Mouse (Mus musculus) forebrain, embryonic 11.5 days (tissue): Measurements from ENCODE around the gene Mettl6. TPM values are rescaled to one million over a fixed set of nuclear protein-coding genes. Genes with fewer than 3 reads are reported as not detected.

Source experiments
- ATAC-seq: fragments of 200-750 bp; cut with Nextera tagmentation; replicated peaks from 2 replicates; pipeline ENCODE4 v1.8.0; 2017; ENCODE audit warnings: moderate TSS enrichment; ENCODE audit not compliant: low FRiP score
- DNase-seq: peaks from one replicate; pipeline ENCODE4 v3.0.0-alpha.2; 2017; ENCODE audit warnings: low spot score
- H3K27ac ChIP-seq: fragments of 300-500 bp; sonication (generic); 2 replicates; pipeline ENCODE4 v1.5.1; 2014; ENCODE audit warnings: low read depth, low read length
- H3K27me3 ChIP-seq: fragments of 300-500 bp; sonication (generic); 2 replicates; pipeline ENCODE4 v1.6.1; 2014; ENCODE audit warnings: mild to moderate bottlenecking, low read length, mixed read lengths; ENCODE audit not compliant: control insufficient read depth, insufficient read depth
- H3K36me3 ChIP-seq: fragments of 300-500 bp; sonication (generic); 2 replicates; pipeline ENCODE4 v1.6.1; 2014; ENCODE audit warnings: mild to moderate bottlenecking, low read length, moderate library complexity, mixed read lengths; ENCODE audit not compliant: control insufficient read depth, insufficient read depth
- H3K4me1 ChIP-seq: fragments of 300-500 bp; sonication (generic); replicated peaks from 2 replicates; pipeline ENCODE4 v1.6.1; 2014; ENCODE audit warnings: low read length, mixed read lengths; ENCODE audit not compliant: control insufficient read depth, insufficient read depth
- H3K4me2 ChIP-seq: fragments of 300-500 bp; sonication (generic); 2 replicates; pipeline ENCODE4 v1.6.1; 2014; ENCODE audit warnings: low read depth, mild to moderate bottlenecking, low read length, moderate library complexity, mixed read lengths; ENCODE audit not compliant: severe bottlenecking
- H3K4me3 ChIP-seq: fragments of 300-500 bp; sonication (generic); 2 replicates; pipeline ENCODE4 v1.5.1; 2014; ENCODE audit warnings: low read depth, low read length
- H3K9ac ChIP-seq: fragments of 300-500 bp; sonication (generic); 2 replicates; pipeline ENCODE4 v1.6.1; 2014; ENCODE audit warnings: low read length
- H3K9me3 ChIP-seq: fragments of 300-500 bp; sonication (generic); 2 replicates; pipeline ENCODE4 v1.6.1; 2016; ENCODE audit warnings: low read length, mixed read lengths; ENCODE audit not compliant: control insufficient read depth
- WGBS: fragments of 180-500 bp; shearing (Covaris S2); extraction: QIAGEN DNeasy Blood & Tissue Kit; methylation state at CpG from one replicate; pipeline ENCODE4 v1.1.7; 2014; 5-methylcytosine and 5-hydroxymethylcytosine counted together
- polyA plus RNA-seq: library from polyadenylated mRNA; unstranded; fragments of >200 nt; fragmentation: Nextera tagmentation; extraction: Ambion mirVana; gene quantifications from 2 replicates; pipeline ENCODE4 v1.2.1, GENCODE M21; 2014

Mettl6 gene
- 85.0 and 89.8 TPM in 2 replicates for polyA plus RNA-seq

GRCm38 (mm10) chr14:31494975-31495455, at the start of gene Mettl6:
Gene Mettl6, minus strand, starts transcription at chr14:31495040.
- under 1% methylated on average over 49 of the region's 49 CpGs for WGBS
- peak within 1 kb of the TSS; percentile 61 for H3K27ac ChIP-seq
- H3K36me3 ChIP-seq: no peaks in the 10 kb centered on the region; the same call in 1 of the 2 replicates
- peak within 1 kb of the TSS; percentile 93 for H3K9ac ChIP-seq
- no peaks in the 10 kb centered on the region for H3K27me3 ChIP-seq
- peak within 1 kb of the TSS; percentile 93 for H3K4me2 ChIP-seq
- H3K4me3 ChIP-seq: peak within 1 kb of the TSS; percentile 92
- peak; percentile 93 for ATAC-seq
- H3K4me1 ChIP-seq: peaks cover 12% of the 10 kb centered on the region
- no peaks in the 10 kb centered on the region for H3K9me3 ChIP-seq
- DNase-seq: peak; percentile 92

- Histone ChIP-seq H3K27me3 (no peaks in the 10 kb centered on the region), H3K4me2 (no peak overlapping the region), H3K4me3 (no peak overlapping the region), H3K9me3 (no peaks in the 10 kb centered on the region), H3K27ac (no peak overlapping the region), H3K9ac (no peak overlapping the region), H3K4me1 (no peaks in the 10 kb centered on the region), H3K36me3 (no peaks in the 10 kb centered on the region)
- DNase-seq (no peak), ATAC-seq (no peak)
- 84% methylated on average over 11 of the region's 11 CpGs for WGBS
Observed at GRCm38 (mm10) chr14:31543885-31544442, 49.1 kb upstream of the Mettl6 start.

GRCm38 (mm10) chr14:31537298-31537697, 42.5 kb upstream of the Mettl6 start:
- no peaks in the 10 kb centered on the region for H3K4me1 ChIP-seq
- H3K27ac ChIP-seq: no peak overlapping the region
- no peak overlapping the region for H3K4me3 ChIP-seq
- no peak overlapping the region for H3K4me2 ChIP-seq
- WGBS: 80% methylated on average over 6 of the region's 6 CpGs
- no peak overlapping the region for H3K9ac ChIP-seq
- DNase-seq: no peak
- no peaks in the 10 kb centered on the region for H3K36me3 ChIP-seq
- no peak for ATAC-seq
- H3K9me3 ChIP-seq: no peaks in the 10 kb centered on the region
- H3K27me3 ChIP-seq: no peaks in the 10 kb centered on the region

GRCm38 (mm10) chr14:31532656-31533055, 37.8 kb upstream of the Mettl6 start:
- DNase-seq (no peak), ATAC-seq (no peak)
- no peak overlapping the region for H3K27ac ChIP-seq
- H3K27me3 ChIP-seq: no peaks in the 10 kb centered on the region
- H3K4me1 ChIP-seq: no peaks in the 10 kb centered on the region
- WGBS: 68% methylated on average over 3 of the region's 3 CpGs
- H3K4me2 ChIP-seq: no peak overlapping the region
- no peaks in the 10 kb centered on the region for H3K9me3 ChIP-seq
- no peak overlapping the region for H3K9ac ChIP-seq
- H3K36me3 ChIP-seq: no peaks in the 10 kb centered on the region
- no peak overlapping the region for H3K4me3 ChIP-seq

GRCm38 (mm10) chr14:31531506-31532148, 36.8 kb upstream of the Mettl6 start:
- no peak overlapping the region for H3K9ac ChIP-seq
- H3K4me1 ChIP-seq: no peaks in the 10 kb centered on the region
- no peaks in the 10 kb centered on the region for H3K9me3 ChIP-seq
- ATAC-seq (no peak), DNase-seq (no peak)
- H3K27me3 ChIP-seq: no peaks in the 10 kb centered on the region
- no peak overlapping the region for H3K4me2 ChIP-seq
- H3K27ac ChIP-seq: no peak overlapping the region
- H3K4me3 ChIP-seq: no peak overlapping the region
- WGBS: 74% methylated on average over 12 of the region's 12 CpGs
- no peaks in the 10 kb centered on the region for H3K36me3 ChIP-seq

GRCm38 (mm10) chr14:31530847-31531246, 36.0 kb upstream of the Mettl6 start:
- ATAC-seq (no peak), DNase-seq (no peak)
- H3K4me3 ChIP-seq: no peak overlapping the region
- no peak overlapping the region for H3K9ac ChIP-seq
- no peaks in the 10 kb centered on the region for H3K9me3 ChIP-seq
- no peak overlapping the region for H3K27ac ChIP-seq
- 86% methylated on average over 4 of the region's 4 CpGs for WGBS
- H3K36me3 ChIP-seq: no peaks in the 10 kb centered on the region
- no peaks in the 10 kb centered on the region for H3K27me3 ChIP-seq
- H3K4me1 ChIP-seq: no peaks in the 10 kb centered on the region
- H3K4me2 ChIP-seq: no peak overlapping the region

- H3K4me3 ChIP-seq: no peak overlapping the region
- H3K9me3 ChIP-seq: no peaks in the 10 kb centered on the region
- WGBS: 83% methylated on average over 7 of the region's 7 CpGs
- no peaks in the 10 kb centered on the region for H3K36me3 ChIP-seq
- ATAC-seq (no peak), DNase-seq (no peak)
- H3K4me1 ChIP-seq: no peaks in the 10 kb centered on the region
- no peaks in the 10 kb centered on the region for H3K27me3 ChIP-seq
- no peak overlapping the region for H3K27ac ChIP-seq
- H3K4me2 ChIP-seq: no peak overlapping the region
- no peak overlapping the region for H3K9ac ChIP-seq
Observed at GRCm38 (mm10) chr14:31525040-31525810, 30.4 kb upstream of the Mettl6 start.

GRCm38 (mm10) chr14:31521318-31521717, 26.5 kb upstream of the Mettl6 start:
- Histone ChIP-seq H3K4me2 (no peak overlapping the region), H3K36me3 (no peaks in the 10 kb centered on the region), H3K4me3 (no peak overlapping the region), H3K9ac (no peak overlapping the region), H3K27ac (no peak overlapping the region), H3K27me3 (no peaks in the 10 kb centered on the region), H3K4me1 (no peaks in the 10 kb centered on the region), H3K9me3 (no peaks in the 10 kb centered on the region)
- WGBS: 79% methylated on average over 2 of the region's 2 CpGs
- peak; percentile 7 for DNase-seq
- ATAC-seq: no peak
